Mouse (Mus musculus) ES-E14 (cell line): ENCODE results near the gene Sprr2d.

Source experiments
- CHD2 ChIP-seq: IDR thresholded peaks from 2 replicates; pipeline ENCODE4 v1.6.1; 2014; ENCODE audit warnings: mild to moderate bottlenecking, low read depth, low read length, inconsistent platforms
- HCFC1 ChIP-seq: IDR thresholded peaks from 2 replicates; pipeline ENCODE4 v1.6.1; 2012; ENCODE audit warnings: low read length, inconsistent platforms, borderline replicate concordance; ENCODE audit not compliant: insufficient read depth
- MAFK ChIP-seq: IDR thresholded peaks from 2 replicates; pipeline ENCODE4 v1.6.1; 2014; ENCODE audit warnings: mild to moderate bottlenecking, low read depth, low read length, inconsistent platforms; ENCODE audit not compliant: insufficient read depth
- ZC3H11A ChIP-seq: IDR thresholded peaks from 2 replicates; pipeline ENCODE4 v1.6.1; 2012; ENCODE audit warnings: low read depth, mild to moderate bottlenecking, inconsistent platforms, low read length, borderline replicate concordance
- ZNF384 ChIP-seq: IDR thresholded peaks from 2 replicates; pipeline ENCODE4 v1.6.1; 2012; ENCODE audit warnings: low read depth, low read length, inconsistent platforms

DNA sequence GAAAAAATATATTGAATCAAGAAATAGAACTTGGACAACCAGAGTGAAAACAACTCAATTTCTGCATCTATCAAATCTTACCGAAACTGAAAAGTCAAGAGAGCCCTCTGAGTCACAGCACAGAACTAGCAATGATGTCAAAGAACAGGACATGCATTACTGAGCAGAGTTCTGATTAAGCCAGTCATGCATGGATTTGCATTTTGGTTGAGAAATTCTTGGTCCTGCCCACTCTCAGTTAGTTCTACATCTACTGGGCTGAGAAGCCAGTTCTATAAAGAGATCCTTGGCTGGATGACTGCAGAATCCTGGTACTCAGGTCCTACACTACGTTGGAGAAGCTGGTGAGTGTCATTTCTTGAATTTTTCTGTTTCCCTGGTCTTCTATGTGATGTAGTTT lies 34.7 kb downstream of the Sprr2d start:
- TF ChIP-seq CHD2, result no peak
- TF ChIP-seq ZC3H11A, result no peak
- TF ChIP-seq HCFC1, result no peak
- no peak for TF ChIP-seq ZNF384
- TF ChIP-seq MAFK, result no peak
